Mouse (Mus musculus): ENCODE measurements around the gene Morn5.

GRCm38 (mm10) chr2:36033966-36034365 is 15.3 kb upstream of the Morn5 start:
- TF ChIP-seq CTCF (IDR thresholded peaks at IDR 0.05; ENCODE audit: borderline replicate concordance, insufficient read depth, low read depth, low read length) = no peak
- TF ChIP-seq POLR2A (IDR thresholded peaks at IDR 0.05; ENCODE audit: borderline replicate concordance, insufficient read depth, low read length) = no peak
